Mouse (Mus musculus) macrophage (primary cell): Measurements from ENCODE around the gene Trim44. TPM values are rescaled to one million over a fixed set of nuclear protein-coding genes. Genes with fewer than 3 reads are reported as not detected.

ENCODE experiments used
- H3K27ac ChIP-seq: fragments of 350-480 bp; formaldehyde crosslinking; 2 replicates; pipeline ENCODE4 v1.9.0; 2021
- H3K36me3 ChIP-seq: fragments of 350-480 bp; formaldehyde crosslinking; 2 replicates; pipeline ENCODE4 v1.9.0; 2021; ENCODE audit errors: inconsistent target
- H3K4me3 ChIP-seq: fragments of 350-480 bp; formaldehyde crosslinking; 2 replicates; pipeline ENCODE4 v1.9.0; 2021; ENCODE audit errors: inconsistent target
- H3K79me2 ChIP-seq: fragments of 350-480 bp; formaldehyde crosslinking; 2 replicates; pipeline ENCODE4 v1.9.0; 2021; ENCODE audit errors: inconsistent target
- WGBS: methylation state at CpG from one replicate; pipeline ENCODE4 v1.1.7; 2026; ENCODE audit warnings: inconsistent platforms; ENCODE audit not compliant: missing documents; 5-methylcytosine and 5-hydroxymethylcytosine counted together
- polyA plus RNA-seq: library from polyadenylated mRNA; stranded (reverse); fragments of 250-400 nt; gene quantifications from 3 replicates; pipeline ENCODE4 v1.2.4, GENCODE M21; 2018; ENCODE audit warnings: inconsistent platforms

The Trim44 gene
- polyA plus RNA-seq, 1 experiment from 2014 or later, result 40.5 TPM

DNA sequence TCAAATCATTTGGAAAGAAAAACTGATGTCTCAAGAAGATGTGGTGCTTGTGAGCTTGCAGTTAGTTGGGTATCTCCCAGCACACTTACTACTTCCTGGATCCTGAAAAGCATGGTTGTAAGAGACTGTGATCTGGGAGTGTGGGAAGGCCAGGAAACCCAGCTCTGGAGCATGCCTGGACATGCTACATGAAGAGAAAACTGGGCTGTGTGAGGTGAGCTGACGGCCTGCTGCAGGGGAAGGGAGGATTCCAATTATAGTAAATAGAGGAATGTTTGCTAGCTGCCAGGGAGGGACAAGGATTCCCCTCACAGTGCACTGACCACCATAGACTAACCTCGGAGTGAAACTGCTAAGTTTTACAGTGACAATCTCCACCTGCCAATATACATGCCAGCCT lies 104.4 kb downstream of the Trim44 start:
- WGBS, result 94% methylated on average over 2 of the region's 2 CpGs
- Histone ChIP-seq H3K79me2 (no peaks in the 10 kb centered on the region), H3K27ac (no peak overlapping the region), H3K4me3 (no peak overlapping the region), H3K36me3 (no peaks in the 10 kb centered on the region)

DNA sequence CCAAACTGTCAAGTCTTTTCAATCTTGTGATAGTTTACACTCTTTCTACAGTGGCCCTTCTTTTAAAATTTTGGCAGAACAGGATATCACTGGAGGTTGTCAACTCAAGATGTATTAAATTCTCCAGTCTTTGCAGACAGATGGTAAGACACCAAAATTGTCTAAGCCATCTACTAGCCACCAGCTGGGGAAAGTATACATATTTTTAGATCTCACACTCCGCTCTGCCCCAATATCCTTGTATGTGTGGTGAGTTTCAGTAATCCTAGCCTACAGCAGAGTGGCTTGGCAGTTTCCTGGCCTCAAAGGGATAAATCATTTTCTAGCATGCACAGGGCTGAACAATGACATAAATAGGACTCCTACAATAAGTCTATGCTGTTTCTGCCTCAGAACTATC lies 105.1 kb downstream of the Trim44 start:
- Histone ChIP-seq H3K27ac (no peak overlapping the region), H3K36me3 (no peaks in the 10 kb centered on the region), H3K79me2 (no peaks in the 10 kb centered on the region), H3K4me3 (no peak overlapping the region)
- whole genome bisulfite sequencing, result 100% methylated on average over 1 of the region's 1 CpGs

DNA sequence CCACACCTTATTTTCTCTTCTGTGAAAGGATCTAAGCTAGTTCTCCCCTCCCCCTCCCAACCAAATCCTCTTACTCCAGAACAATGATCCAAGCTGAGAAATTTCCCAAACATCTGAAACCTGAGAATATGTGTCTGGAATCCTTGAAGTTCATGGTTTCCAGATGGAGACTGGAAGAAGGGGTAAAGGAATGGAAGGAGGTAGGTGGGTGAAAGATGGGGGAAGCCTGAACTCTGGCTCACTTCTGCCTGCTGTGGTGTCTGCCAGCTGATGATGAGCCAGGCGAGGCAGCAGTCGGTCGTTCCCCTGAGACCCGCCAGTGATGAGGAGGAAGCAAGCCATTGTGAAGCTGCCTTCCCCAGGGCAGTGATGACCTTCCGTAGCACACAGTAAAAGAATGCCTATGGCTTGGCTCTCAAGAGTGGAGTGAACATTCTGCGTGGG lies 112.8 kb downstream of the Trim44 start:
- no peaks in the 10 kb centered on the region for H3K79me2 ChIP-seq
- 35% methylated on average over 6 of the region's 6 CpGs for WGBS
- H3K4me3 ChIP-seq, result no peak overlapping the region

DNA sequence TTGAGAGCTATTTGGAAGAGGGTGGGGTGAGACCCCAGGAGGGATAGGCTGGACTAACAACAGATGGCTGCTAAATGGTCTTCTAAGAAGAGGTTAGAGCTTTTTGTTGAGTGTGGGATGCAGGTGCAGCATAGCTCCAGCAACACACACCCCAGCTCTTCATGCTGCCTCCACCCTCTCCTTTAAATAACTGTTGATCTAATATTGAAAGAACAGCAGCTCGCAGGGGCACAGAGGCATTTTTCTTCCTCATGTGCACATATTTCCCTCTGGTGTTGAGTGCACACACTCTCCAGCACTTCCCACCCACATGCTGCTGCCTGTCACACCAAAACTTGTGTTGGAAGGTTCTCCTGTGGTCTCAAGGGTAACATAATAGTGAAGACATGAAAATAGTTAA lies 114.4 kb downstream of the Trim44 start:
- no peaks in the 10 kb centered on the region for H3K36me3 ChIP-seq
- no peak overlapping the region for H3K27ac ChIP-seq
- no peaks in the 10 kb centered on the region for H3K79me2 ChIP-seq
- H3K4me3 ChIP-seq, result no peak overlapping the region
- WGBS, result 64% methylated on average over 1 of the region's 1 CpGs

More for the DNA sequence above, 112.8 kb downstream of the Trim44 start:
- H3K36me3 ChIP-seq, result no peaks in the 10 kb centered on the region
- H3K27ac ChIP-seq, result no peak overlapping the region

DNA sequence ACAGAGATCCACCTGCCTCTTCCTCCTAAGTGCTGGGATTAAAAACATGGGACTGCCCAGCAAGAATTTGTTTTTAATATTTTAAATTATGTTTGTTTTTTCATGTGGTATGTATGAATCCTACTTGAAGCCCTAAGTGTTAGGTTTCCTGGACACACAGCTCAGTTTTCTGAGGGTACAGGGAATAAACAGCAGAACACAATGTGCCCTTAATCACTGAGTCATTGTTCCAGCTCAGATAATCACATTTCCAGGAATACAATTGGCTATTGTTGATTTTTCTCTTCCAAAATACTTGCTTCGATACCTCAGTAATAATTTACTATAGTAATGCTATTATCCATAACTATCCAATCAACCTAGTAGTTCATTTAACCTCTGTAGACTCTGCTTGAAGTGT lies 115.6 kb downstream of the Trim44 start:
- Histone ChIP-seq H3K4me3 (no peak overlapping the region), H3K27ac (no peak overlapping the region), H3K79me2 (no peaks in the 10 kb centered on the region), H3K36me3 (no peaks in the 10 kb centered on the region)
- 100% methylated on average over 1 of the region's 1 CpGs for WGBS

DNA sequence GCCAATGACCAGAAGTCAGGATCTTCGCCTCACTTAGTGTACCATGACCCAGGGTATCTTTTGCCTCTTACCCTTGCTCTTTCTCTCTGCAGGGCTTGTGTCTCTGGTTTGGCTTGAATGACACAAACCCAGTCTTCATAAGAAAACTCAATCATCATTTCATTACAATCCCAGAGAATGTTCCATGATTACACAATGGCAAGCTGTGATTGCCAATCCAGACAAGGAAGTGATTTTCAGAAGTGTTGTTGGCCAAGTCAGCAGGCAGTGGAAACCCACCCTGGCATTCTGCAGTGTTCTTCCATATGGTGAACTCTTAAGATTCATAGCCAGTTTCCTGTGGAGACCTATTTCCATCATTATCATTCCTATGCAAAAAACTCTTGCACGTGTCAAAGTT lies 116.1 kb downstream of the Trim44 start:
- H3K27ac ChIP-seq, result no peak overlapping the region
- no peaks in the 10 kb centered on the region for H3K36me3 ChIP-seq
- H3K79me2 ChIP-seq, result no peaks in the 10 kb centered on the region
- H3K4me3 ChIP-seq, result no peak overlapping the region
- WGBS, result 79% methylated on average over 2 of the region's 2 CpGs

DNA sequence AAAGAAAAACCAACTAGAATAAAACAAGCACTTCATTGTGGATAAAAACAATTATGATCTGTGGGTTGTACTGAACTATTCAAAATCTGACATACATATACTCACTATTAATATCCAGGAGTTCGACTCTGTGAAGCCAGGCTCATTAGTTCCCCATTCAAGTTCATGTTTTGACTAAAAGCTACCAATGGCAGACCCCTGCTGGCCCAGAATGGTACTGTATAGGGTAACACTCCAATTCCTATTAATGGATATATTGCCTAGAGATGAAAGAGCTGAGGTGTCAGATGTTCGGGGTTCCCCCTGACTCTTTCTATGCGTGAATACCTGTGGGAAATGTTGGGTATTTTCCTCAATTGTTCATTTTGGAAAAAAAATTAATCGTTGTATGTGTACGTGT lies 117.6 kb downstream of the Trim44 start:
- no peak overlapping the region for H3K4me3 ChIP-seq
- no peak overlapping the region for H3K27ac ChIP-seq
- 45% methylated on average over 5 of the region's 5 CpGs for WGBS
- no peaks in the 10 kb centered on the region for H3K36me3 ChIP-seq
- H3K79me2 ChIP-seq, result no peaks in the 10 kb centered on the region

DNA sequence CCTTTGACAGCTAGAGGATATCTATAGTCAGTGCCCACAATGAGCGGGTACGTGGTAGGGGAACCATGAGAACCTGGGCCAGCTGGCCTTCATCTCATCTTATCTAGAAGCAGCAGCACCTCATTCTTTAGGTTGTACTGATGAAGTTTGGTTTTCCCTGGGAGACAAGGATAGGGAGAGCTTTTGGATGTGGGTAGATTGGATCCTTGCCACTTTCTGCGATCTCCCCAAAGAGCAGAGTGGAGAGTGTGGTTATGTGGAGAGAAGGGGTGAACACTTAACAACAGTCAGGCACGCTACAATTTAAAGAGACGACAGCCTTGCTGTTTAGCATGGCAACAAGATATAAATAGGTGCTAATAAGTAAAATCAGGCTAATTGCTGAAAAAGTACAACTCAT lies 119.0 kb downstream of the Trim44 start:
- WGBS, result 97% methylated on average over 5 of the region's 5 CpGs
- Histone ChIP-seq H3K79me2 (no peaks in the 10 kb centered on the region), H3K27ac (no peak overlapping the region), H3K36me3 (no peaks in the 10 kb centered on the region), H3K4me3 (no peak overlapping the region)

DNA sequence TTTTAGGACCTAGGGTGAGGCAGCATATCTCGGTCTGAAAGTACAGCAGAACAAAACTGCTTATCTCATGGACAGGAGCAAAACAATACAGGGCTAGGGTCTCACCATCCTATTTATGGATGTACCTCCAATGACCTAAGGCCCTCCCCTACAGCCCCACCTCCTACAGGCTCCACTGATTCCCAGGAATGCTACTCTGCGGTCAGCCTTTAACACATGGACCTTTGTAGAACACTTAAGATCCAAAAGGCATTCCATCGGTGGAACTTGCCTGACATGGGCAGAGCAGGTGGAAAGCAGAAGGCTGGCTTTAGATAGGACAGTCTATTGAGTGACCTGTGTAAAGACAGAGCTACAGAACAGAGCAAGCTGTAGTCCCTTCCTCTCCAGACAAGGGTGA lies 120.3 kb downstream of the Trim44 start:
- Histone ChIP-seq H3K79me2 (no peaks in the 10 kb centered on the region), H3K27ac (no peak overlapping the region), H3K4me3 (no peak overlapping the region), H3K36me3 (no peaks in the 10 kb centered on the region)
- WGBS, result 98% methylated on average over 3 of the region's 3 CpGs

DNA sequence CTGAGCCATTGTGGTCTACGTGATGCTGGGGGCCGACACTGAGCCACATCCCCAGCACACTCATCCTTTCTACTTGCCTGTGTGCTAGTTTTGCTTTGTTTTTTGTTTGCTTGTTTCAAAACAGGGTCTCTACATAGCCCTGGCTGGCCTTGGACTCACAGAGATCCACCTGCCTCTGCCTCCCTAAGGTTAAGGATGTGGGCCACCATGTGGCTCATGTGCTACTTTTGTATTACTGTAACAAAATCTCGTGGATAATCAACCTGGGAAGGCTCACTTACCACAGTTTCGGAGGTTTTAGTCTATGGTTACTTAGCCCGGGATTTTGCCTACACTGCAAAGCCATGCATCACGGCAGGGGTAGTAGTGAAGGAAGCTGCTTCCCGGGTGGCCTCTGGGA lies 125.5 kb downstream of the Trim44 start:
- WGBS, result 80% methylated on average over 6 of the region's 7 CpGs
- no peaks in the 10 kb centered on the region for H3K36me3 ChIP-seq
- no peaks in the 10 kb centered on the region for H3K79me2 ChIP-seq
- no peak overlapping the region for H3K27ac ChIP-seq
- no peak overlapping the region for H3K4me3 ChIP-seq

DNA sequence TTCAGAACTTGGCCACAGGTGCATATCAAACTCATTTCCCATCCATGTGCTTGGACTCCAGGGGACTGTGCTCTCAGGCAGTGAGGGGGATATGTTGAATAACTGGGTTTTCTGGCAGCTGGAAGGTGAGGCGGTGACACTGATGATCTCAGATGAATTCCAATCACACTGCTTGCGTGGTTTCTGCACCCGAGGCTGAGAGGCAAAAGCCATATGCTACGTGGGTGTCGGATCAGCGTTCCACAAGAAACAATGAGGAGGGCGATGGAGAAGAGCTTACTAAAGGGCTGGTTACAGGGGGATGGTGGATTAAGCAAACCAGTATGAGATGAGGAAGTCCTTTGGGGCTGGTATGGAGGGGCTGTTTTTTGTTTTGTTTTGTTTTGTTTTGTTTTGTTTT lies 127.8 kb downstream of the Trim44 start:
- H3K27ac ChIP-seq, result no peak overlapping the region
- H3K36me3 ChIP-seq, result no peaks in the 10 kb centered on the region
- no peak overlapping the region for H3K4me3 ChIP-seq
- H3K79me2 ChIP-seq, result no peaks in the 10 kb centered on the region
- 83% methylated on average over 7 of the region's 7 CpGs for WGBS

DNA sequence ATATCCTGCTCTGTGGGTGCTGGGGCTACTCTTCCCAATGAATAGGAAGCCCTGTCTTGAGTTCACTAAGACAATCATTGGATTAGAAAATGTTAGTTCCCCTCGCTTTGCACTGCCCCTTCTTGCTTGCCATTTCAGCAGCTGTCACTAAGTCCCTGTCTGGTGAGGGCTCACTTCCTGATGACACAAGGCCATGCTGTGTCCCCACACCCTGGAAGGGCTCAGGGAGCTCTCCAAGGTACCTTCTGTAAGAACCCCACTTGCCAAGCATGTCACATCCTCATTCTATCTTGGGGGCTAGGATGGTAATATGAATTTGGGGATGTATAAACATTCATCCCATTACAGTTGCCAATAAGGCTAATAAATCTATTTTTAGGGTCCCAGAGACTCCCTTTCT lies 129.7 kb downstream of the Trim44 start:
- no peaks in the 10 kb centered on the region for H3K79me2 ChIP-seq
- H3K36me3 ChIP-seq, result no peaks in the 10 kb centered on the region
- 23% methylated on average over 1 of the region's 1 CpGs for WGBS
- no peak overlapping the region for H3K27ac ChIP-seq
- no peak overlapping the region for H3K4me3 ChIP-seq

DNA sequence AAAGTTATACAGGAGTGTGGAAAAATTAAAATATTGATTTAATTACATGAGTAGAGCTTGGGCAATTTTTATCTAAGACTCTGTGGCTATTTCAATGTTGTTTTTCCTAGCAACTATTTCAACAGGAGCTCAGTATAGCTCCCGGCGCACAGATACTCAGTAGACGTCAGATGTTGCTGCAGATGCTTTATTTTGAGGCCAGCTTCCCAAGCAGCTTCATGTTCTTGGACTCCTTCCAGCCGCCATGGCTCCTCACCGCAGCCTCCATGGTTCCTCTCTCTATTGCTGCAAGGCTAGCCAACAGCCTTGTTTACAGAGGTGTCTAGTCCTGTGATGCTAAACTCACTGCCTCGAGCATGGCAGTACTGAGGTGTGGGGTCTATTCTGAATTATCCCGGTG lies 134.3 kb downstream of the Trim44 start:
- Histone ChIP-seq H3K79me2 (no peaks in the 10 kb centered on the region), H3K4me3 (no peak overlapping the region), H3K36me3 (no peaks in the 10 kb centered on the region), H3K27ac (no peak overlapping the region)
- WGBS, result 92% methylated on average over 7 of the region's 7 CpGs

DNA sequence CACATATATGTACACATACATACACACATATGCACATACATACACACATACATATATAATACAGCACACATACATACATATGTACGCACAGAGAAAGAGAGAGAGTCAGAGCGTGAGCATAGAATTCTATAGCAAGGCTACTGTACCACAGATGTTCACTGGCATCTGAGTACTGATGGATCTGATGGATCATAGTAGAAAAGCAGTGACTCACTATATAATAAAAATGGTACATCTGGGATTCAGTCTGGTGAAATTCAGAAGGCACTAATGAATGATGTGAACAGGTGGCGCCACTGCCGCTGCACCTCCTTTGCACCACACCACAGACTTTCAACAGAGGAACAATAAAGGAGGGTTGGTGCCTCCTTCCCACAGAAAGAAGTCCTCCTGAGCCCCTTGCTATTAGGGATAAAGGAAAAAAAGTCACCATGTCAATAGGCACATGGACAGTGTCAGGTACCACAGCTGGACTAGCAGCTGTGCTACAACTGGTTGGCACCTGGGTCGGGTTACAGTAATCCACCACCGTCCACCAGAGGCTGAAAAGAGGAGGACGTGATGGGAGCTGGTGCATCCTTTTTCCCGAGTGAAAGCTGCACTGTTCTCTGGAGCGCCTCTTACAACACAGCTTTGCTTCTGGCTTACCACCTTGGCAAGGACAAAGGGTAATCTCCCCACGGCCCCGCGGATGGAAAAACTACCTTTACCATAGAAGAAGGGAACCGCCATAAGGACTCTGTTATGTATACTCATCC lies 139.9 kb downstream of the Trim44 start:
- Histone ChIP-seq H3K27ac (no peak overlapping the region), H3K79me2 (no peaks in the 10 kb centered on the region), H3K4me3 (no peak overlapping the region), H3K36me3 (no peaks in the 10 kb centered on the region)
- 85% methylated on average over 13 of the region's 13 CpGs for WGBS

DNA sequence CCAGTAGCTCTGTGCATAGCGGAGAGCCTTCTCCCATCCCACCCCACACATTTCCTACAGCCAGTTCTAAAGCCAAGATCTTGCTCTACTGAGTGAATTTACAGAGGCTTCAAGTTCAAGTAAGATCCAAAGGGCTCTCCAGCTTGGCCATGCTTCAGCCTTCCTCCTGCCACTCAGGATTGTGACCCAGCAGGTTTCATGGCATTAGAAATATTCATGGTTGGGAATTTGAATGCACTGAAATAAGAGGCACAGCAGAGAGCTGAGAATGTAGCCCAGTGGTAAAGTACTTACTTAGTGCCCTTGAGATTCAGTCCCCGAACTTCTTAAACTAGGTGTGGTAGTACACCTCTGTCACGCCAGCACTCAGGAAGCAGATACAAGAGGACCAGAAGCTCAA lies 140.7 kb downstream of the Trim44 start:
- H3K79me2 ChIP-seq, result no peaks in the 10 kb centered on the region
- H3K4me3 ChIP-seq, result no peak overlapping the region
- no peaks in the 10 kb centered on the region for H3K36me3 ChIP-seq
- H3K27ac ChIP-seq, result no peak overlapping the region
- WGBS, result 92% methylated on average over 3 of the region's 3 CpGs

DNA sequence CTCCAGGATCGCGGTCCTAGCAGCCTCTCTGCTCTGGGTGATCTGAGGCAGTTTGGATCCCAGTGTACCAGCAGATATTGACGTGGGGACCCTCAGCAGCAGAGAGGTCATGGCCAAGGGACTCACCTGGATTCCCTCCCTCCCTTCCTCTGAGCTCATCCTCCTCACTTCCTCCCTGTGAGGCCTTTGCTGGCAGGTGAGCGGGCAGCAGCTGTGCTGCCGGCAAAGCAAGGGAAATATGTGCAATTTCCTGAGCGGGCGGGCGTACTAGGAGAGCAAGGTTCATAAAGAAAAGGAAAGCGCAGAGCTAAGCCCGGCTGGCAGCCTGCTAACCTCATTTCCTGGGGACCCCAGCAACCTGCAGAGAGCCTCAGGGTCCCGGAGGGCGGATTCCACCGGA lies 148.5 kb downstream of the Trim44 start:
- no peak overlapping the region for H3K4me3 ChIP-seq
- no peaks in the 10 kb centered on the region for H3K36me3 ChIP-seq
- no peaks in the 10 kb centered on the region for H3K79me2 ChIP-seq
- no peak overlapping the region for H3K27ac ChIP-seq
- WGBS, result 3% methylated on average over 11 of the region's 13 CpGs
